Mouse (Mus musculus) ES-E14 (cell line): ENCODE results near the gene Arl8a.

Source experiments
- CHD2 ChIP-seq: IDR thresholded peaks from 2 replicates; pipeline ENCODE4 v1.6.1; 2014; ENCODE audit warnings: mild to moderate bottlenecking, low read depth, low read length, inconsistent platforms
- HCFC1 ChIP-seq: IDR thresholded peaks from 2 replicates; pipeline ENCODE4 v1.6.1; 2012; ENCODE audit warnings: low read length, inconsistent platforms, borderline replicate concordance; ENCODE audit not compliant: insufficient read depth
- MAFK ChIP-seq: IDR thresholded peaks from 2 replicates; pipeline ENCODE4 v1.6.1; 2014; ENCODE audit warnings: mild to moderate bottlenecking, low read depth, low read length, inconsistent platforms; ENCODE audit not compliant: insufficient read depth
- ZC3H11A ChIP-seq: IDR thresholded peaks from 2 replicates; pipeline ENCODE4 v1.6.1; 2012; ENCODE audit warnings: low read depth, mild to moderate bottlenecking, inconsistent platforms, low read length, borderline replicate concordance
- ZNF384 ChIP-seq: IDR thresholded peaks from 2 replicates; pipeline ENCODE4 v1.6.1; 2012; ENCODE audit warnings: low read depth, low read length, inconsistent platforms

- no peak for TF ChIP-seq MAFK
- TF ChIP-seq HCFC1, result no peak
- no peak for TF ChIP-seq CHD2
- TF ChIP-seq ZC3H11A, result no peak
- TF ChIP-seq ZNF384, result no peak
These were observed 15.1 kb upstream of the Arl8a start for GRCm38 (mm10) chr1:135131560-135131959.
